Mouse (Mus musculus): ENCODE measurements around the gene Psmc6. TPM values are rescaled to one million over a fixed set of nuclear protein-coding genes. Genes with fewer than 3 reads are reported as not detected.

Psmc6 gene
- polyA plus RNA-seq, 1 experiment from 2014 or later: 153 TPM

- no peak for ATAC-seq (replicated peaks; ENCODE audit: low FRiP score)
- Histone ChIP-seq H3K4me1 (no peaks in the 10 kb centered on the region), H3K9ac (no peak overlapping the region), H3K27me3 (no peaks in the 10 kb centered on the region), H3K4me3 (replicated peaks) (no peak overlapping the region), H3K4me2 (no peak overlapping the region), H3K36me3 (peaks cover 32% of the 10 kb centered on the region), H3K9me3 (replicated peaks) (no peaks in the 10 kb centered on the region), H3K27ac (no peak overlapping the region)
- WGBS: 89% methylated on average over 16 of the region's 16 CpGs
These were observed 34.9 kb downstream of the Psmc6 start for GRCm38 (mm10) chr14:45364211-45365195.

DNA sequence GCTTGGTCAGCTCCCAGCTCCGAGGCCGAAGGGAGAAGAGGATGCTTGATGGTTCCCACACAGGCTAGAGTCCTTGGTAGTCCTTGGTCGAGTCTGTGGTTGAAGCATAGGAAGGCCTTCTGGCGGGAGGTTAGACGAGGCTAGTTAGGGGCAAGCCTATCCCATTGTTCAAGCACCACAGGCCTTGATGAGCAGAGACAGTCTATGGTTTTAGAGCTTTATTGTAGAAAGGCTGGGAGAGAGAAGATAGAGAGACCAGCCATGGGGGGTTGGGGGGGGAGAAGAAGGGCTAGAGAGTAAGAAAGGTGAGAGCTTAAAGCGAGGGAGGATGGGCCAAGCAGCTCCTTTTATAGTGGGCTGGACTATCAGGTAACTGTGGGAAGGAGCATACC lies 35.6 kb downstream of the Psmc6 start:
- H3K4me3 ChIP-seq (replicated peaks): no peak overlapping the region
- no peak for ATAC-seq (replicated peaks; ENCODE audit: low FRiP score)
- H3K4me1 ChIP-seq: no peaks in the 10 kb centered on the region
- H3K9ac ChIP-seq: no peak overlapping the region
- no peaks in the 10 kb centered on the region for H3K9me3 ChIP-seq (replicated peaks)
- H3K36me3 ChIP-seq: peaks cover 33% of the 10 kb centered on the region
- no peak overlapping the region for H3K27ac ChIP-seq
- no peaks in the 10 kb centered on the region for H3K27me3 ChIP-seq
- WGBS: 90% methylated on average over 6 of the region's 6 CpGs
- H3K4me2 ChIP-seq: no peak overlapping the region

- peaks cover 48% of the 10 kb centered on the region for H3K36me3 ChIP-seq
- H3K27ac ChIP-seq: peak overlapping the region; percentile 54; the same call in 1 of the 2 replicates
- 45% methylated on average over 3 of the region's 3 CpGs for WGBS
- no peak for ATAC-seq (replicated peaks; ENCODE audit: low FRiP score)
- H3K4me3 ChIP-seq (replicated peaks): no peak overlapping the region
- no peak overlapping the region for H3K9ac ChIP-seq
- H3K9me3 ChIP-seq (replicated peaks): no peaks in the 10 kb centered on the region
- no peaks in the 10 kb centered on the region for H3K27me3 ChIP-seq
- H3K4me1 ChIP-seq: no peaks in the 10 kb centered on the region
- H3K4me2 ChIP-seq: no peak overlapping the region
These were observed 49.2 kb downstream of the Psmc6 start for GRCm38 (mm10) chr14:45378771-45379170.

DNA sequence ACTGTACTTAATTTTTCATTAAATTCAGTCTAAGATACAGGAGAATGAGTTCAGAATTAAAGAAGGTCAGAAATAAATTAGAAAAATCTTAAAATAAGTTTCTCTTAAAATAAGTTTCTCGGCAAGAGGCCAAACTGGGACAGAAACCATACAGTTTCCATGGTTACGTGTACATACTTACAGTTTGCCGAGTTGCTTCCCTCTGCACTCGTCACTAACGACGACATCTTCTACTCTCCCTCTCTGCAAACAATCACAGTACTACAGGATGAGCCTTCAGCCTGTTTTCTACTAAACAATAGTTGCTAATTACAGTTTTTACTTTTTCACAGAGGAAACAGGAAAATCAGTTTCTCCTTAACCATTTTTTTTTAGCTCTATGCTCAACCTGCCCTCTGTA lies 51.2 kb downstream of the Psmc6 start:
- H3K9ac ChIP-seq: no peak overlapping the region
- peaks cover 48% of the 10 kb centered on the region for H3K36me3 ChIP-seq
- no peaks in the 10 kb centered on the region for H3K27me3 ChIP-seq
- no peaks in the 10 kb centered on the region for H3K4me1 ChIP-seq
- H3K4me3 ChIP-seq (replicated peaks): no peak overlapping the region
- ATAC-seq (replicated peaks; ENCODE audit: low FRiP score): no peak
- no peak overlapping the region for H3K4me2 ChIP-seq
- WGBS: 89% methylated on average over 6 of the region's 6 CpGs
- H3K27ac ChIP-seq: no peak overlapping the region
- no peaks in the 10 kb centered on the region for H3K9me3 ChIP-seq (replicated peaks)

GRCm38 (mm10) chr14:45382912-45383311 lies 53.3 kb downstream of the Psmc6 start:
- WGBS: 85% methylated on average over 4 of the region's 4 CpGs

DNA sequence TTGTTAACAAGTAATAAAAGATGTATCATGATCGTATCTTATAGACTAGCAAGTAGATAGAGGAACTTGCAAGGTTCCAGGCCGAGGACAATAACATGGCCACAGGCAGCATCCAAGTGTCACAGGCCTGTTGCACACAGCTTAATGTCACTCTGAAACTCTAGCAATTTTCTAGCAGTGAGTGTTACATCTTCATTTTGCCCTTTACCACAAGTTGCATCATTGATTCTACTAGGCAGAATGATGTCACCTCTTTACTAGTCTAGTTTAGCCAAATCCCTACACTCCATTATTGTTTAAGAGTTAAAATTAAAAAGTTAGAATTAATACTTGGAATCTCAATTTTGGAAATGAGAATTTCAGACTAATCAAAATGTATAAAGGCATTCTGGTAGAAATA lies 56.0 kb downstream of the Psmc6 start:
- Histone ChIP-seq H3K9ac (no peak overlapping the region), H3K27ac (no peak overlapping the region), H3K4me1 (peaks cover 17% of the 10 kb centered on the region), H3K4me2 (no peak overlapping the region), H3K9me3 (replicated peaks) (no peaks in the 10 kb centered on the region), H3K4me3 (replicated peaks) (no peak overlapping the region), H3K27me3 (no peaks in the 10 kb centered on the region), H3K36me3 (peaks cover 23% of the 10 kb centered on the region)
- ATAC-seq (replicated peaks; ENCODE audit: low FRiP score): no peak
- 90% methylated on average over 2 of the region's 2 CpGs for WGBS

More at GRCm38 (mm10) chr14:45382912-45383311, 53.3 kb downstream of the Psmc6 start:
- no peaks in the 10 kb centered on the region for H3K9me3 ChIP-seq (replicated peaks)
- H3K27ac ChIP-seq: no peak overlapping the region
- H3K4me2 ChIP-seq: no peak overlapping the region
- peaks cover 48% of the 10 kb centered on the region for H3K36me3 ChIP-seq
- ATAC-seq (replicated peaks; ENCODE audit: low FRiP score): no peak
- H3K27me3 ChIP-seq: no peaks in the 10 kb centered on the region
- no peak overlapping the region for H3K9ac ChIP-seq
- no peak overlapping the region for H3K4me3 ChIP-seq (replicated peaks)
- peaks cover 12% of the 10 kb centered on the region for H3K4me1 ChIP-seq

DNA sequence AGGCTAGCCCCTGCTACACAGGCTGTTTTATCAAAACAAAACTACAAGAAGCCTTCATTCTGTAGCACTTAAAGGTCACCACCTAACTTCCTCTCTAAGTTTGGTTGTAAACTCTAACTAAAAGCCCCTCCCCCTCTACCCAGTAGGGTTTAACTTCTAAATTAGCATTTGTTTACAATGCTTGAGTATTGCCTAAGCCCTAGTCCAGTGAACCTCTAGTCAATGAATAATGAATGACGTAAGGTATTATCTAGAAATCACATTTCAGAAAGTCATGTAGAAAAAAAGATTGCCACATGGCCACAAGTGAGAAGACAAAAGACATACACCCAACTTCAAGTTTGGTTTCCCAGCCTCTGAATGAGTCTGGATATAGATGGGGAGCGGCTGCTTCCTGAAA lies 57.9 kb downstream of the Psmc6 start:
- H3K36me3 ChIP-seq: peaks cover 8% of the 10 kb centered on the region; the same call in 1 of the 2 replicates
- H3K4me1 ChIP-seq: peaks cover 17% of the 10 kb centered on the region
- WGBS: 18% methylated on average over 2 of the region's 2 CpGs
- 0 out of 2 replicates have a peak overlapping the region, but pooled peaks have one; percentile 86 for H3K9ac ChIP-seq
- no peaks in the 10 kb centered on the region for H3K27me3 ChIP-seq
- peak; percentile 27; the same call in 1 of the 2 replicates for ATAC-seq (replicated peaks; ENCODE audit: low FRiP score)
- H3K4me2 ChIP-seq: peak overlapping the region; percentile 81
- H3K9me3 ChIP-seq (replicated peaks): no peaks in the 10 kb centered on the region
- H3K4me3 ChIP-seq (replicated peaks): peak overlapping the region; percentile 81
- H3K27ac ChIP-seq: peak overlapping the region; percentile 93

GRCm38 (mm10) chr14:45388345-45389181 lies 59.0 kb downstream of the Psmc6 start:
- H3K4me1 ChIP-seq: peaks cover 17% of the 10 kb centered on the region
- no peaks in the 10 kb centered on the region for H3K36me3 ChIP-seq
- H3K4me3 ChIP-seq (replicated peaks): peak overlapping the region; percentile 81
- H3K27me3 ChIP-seq: no peaks in the 10 kb centered on the region
- peak; percentile 97 for ATAC-seq (replicated peaks; ENCODE audit: low FRiP score)
- under 1% methylated on average over 68 of the region's 71 CpGs for WGBS
- peak overlapping the region; percentile 81 for H3K4me2 ChIP-seq
- peak overlapping the region; percentile 86 for H3K9ac ChIP-seq
- H3K9me3 ChIP-seq (replicated peaks): no peaks in the 10 kb centered on the region
- H3K27ac ChIP-seq: peak overlapping the region; percentile 93

DNA sequence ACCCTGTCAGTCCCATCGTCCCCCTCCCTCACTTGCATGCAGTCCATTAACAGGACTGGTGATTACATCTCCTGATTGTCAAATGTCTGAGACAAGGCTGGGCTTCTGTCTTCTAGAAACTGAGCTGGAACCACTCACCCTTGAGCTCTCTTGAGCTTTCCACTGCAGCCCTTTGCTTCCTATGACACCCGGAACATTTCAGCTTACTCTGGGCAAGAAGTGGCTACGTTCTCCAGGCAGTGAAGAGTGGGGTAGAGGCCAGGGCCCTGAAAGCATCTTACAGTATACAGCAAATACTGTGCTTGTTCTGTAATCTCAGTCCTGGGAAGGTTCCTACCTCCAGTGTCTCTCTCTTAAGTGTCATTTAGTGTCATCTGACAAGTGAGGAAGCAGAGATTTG lies 59.6 kb downstream of the Psmc6 start:
- H3K9ac ChIP-seq: peak overlapping the region; percentile 86
- H3K4me1 ChIP-seq: peaks cover 17% of the 10 kb centered on the region
- no peak; the same call in 1 of the 2 replicates for ATAC-seq (replicated peaks; ENCODE audit: low FRiP score)
- H3K36me3 ChIP-seq: no peaks in the 10 kb centered on the region
- peak overlapping the region; percentile 93 for H3K27ac ChIP-seq
- H3K9me3 ChIP-seq (replicated peaks): no peaks in the 10 kb centered on the region
- H3K4me3 ChIP-seq (replicated peaks): peak overlapping the region; percentile 81
- peak overlapping the region; percentile 81 for H3K4me2 ChIP-seq
- 16% methylated on average over 3 of the region's 3 CpGs for WGBS
- H3K27me3 ChIP-seq: no peaks in the 10 kb centered on the region
